Mouse (Mus musculus) large intestine, adult 2 months (tissue): ENCODE results near the gene Gm8947. TPM values are rescaled to one million over a fixed set of nuclear protein-coding genes. Genes with fewer than 3 reads are reported as not detected.
"Not testable (repeated sequence)": the region's sequence is repeated elsewhere in the genome, so short reads cannot be mapped to it uniquely, and the experiment has no call there.

Source experiments
- DNase-seq: peaks from one replicate; pipeline ENCODE4 v3.0.0-alpha.2; 2012; ENCODE audit warnings: low read depth, low spot score
- WGBS: fragments of 180-500 bp; shearing (Covaris S2); methylation state at CpG from one replicate; pipeline ENCODE4 v1.1.7; 2018; 5-methylcytosine and 5-hydroxymethylcytosine counted together
- polyA plus RNA-seq: library from polyadenylated mRNA; depleted of rRNA; stranded (reverse); fragments of >200 nt; gene quantifications from 2 replicates; pipeline ENCODE4 v1.2.3, GENCODE M21; 2012

The Gm8947 gene
- polyA plus RNA-seq, 1 experiment = 0.43 TPM

DNA sequence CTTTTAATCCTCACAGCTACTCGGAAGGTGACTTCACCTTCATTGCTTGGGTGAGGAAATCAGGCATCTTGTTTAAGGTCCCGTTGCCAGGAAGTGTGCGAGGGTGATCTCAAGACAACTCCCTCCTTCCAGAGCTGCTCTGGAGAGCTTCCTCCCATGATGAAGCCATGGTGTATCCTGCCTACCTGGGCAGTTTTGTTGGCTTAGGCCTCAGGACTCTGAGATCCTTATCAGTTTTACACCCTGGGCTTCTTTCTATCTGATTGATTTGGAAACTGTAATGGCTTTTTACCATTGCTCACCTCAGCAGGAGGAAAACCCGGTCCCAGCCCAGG, 14.3 kb upstream of the Gm8947 start:
- 12% methylated on average over 4 of the region's 4 CpGs for WGBS
- no peak for DNase-seq

DNA sequence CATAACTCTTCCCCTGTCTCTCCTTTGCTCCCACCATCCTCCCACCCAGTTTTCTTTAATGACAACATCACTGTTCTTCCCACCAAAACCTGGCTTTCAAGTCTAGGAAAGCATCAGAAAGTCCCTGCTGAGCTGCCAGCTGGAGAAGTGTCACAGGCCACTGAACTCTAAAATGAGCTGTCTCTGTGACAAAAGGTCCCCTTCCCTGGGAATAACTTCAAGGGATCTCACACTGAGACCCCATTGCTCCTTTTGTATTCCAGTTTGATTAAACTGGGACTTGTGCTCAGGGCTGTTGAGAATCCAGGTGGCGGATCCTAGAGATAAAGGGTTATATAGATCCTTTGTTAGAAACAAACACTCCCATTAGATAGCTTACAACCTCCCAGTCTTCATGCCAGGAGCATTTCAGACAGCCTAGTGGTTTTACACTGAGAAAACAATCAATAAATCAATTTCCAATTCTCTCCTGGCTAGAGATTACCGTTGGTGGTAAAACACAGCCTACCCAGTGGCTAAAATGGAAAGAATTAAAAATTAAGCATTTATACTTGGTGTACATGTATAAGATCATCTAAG, 13.6 kb upstream of the Gm8947 start:
- no peak for DNase-seq
- WGBS = 38% methylated on average over 2 of the region's 2 CpGs

DNA sequence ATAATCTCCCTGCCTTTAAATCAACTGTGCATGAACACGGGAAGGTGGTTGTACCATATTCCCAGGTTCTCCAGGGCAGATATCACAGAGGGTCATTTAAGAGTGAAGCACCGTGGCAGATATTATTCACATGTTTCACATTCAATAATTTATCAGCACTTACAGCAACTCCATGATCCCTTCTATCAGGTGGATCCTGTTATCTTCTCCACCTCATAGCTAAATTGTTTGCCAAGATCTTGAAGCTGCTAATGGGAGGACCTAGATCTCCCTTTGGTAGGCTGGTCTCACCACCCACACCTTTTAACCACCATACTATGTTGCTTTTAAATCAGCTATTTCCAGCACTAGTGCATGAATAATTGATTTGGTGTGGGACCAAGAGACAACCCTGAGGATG, 12.0 kb upstream of the Gm8947 start:
- WGBS = 92% methylated on average over 2 of the region's 2 CpGs
- no peak for DNase-seq

DNA sequence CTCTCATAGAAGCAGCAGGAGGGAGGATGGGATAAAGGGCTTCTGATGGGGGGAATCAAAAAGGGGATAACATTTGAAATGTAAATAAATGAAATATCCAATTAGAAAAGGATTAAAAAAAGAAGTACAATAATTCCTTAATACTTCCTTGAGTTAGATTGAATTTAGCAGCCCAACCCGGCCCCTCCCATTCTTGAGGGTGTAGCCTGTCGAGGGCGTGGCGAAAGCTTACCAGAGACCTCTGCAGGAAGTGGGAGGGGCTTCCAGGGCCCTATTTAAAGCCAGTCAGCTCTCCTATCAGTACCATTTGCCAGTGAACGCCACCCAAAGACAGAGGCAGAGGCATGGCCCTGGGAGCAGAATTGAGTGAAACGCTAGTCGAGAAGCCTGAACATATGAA, 9.9 kb upstream of the Gm8947 start, which contains the start of gene Gm47985:
TSS of gene Gm47985 (plus strand) at position 272 of the 400 bp plus-strand sequence.
- DNase-seq = not testable (repeated sequence)
- WGBS = 50% methylated on average over 1 of the region's 7 CpGs

DNA sequence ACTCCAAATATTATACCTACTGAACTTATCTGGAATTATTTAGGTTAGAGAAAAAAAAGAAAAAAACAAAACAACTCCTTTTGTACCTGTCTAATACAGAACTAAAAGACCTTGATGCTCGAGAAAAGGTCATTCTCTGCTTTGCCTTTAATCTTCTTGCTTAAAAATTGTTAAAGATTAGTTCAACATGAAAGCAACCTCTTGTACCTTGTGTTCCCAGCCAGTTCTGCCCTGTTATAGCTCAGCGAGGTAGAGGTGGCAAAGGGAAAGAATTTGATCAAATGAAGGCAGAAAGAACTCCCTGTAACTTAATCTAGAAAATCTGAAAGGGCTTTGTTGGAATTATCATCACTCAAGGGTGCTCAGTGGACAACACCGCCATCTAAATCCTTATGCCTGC, 6.0 kb upstream of the Gm8947 start:
- DNase-seq = not testable (repeated sequence)
- WGBS = 87% methylated on average over 3 of the region's 3 CpGs

DNA sequence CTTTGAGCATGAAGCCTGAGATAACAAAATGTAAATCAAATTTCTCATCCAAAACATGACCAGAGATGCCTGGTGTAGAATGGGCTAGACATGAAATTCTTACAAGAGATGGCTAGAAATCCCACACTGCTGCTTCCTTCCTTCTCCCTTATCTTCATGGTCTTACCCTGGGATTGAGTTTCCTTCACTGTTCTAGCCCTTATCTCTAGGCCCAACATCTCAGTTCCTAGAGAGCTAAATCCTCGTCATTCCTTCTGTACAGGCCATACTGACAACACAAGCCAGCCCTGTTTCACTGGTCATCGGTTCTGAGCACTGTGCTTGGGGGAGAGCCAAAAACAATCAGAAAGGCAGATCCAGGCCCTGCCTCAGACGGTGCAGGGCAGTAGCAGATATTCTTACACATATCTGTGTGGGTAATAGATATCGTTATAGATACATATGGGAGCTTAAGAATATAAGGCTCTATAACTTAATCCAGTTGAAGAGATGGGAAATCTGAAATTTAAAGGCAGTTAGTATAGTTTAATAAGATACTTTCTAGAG, 5.2 kb upstream of the Gm8947 start:
- 86% methylated on average over 4 of the region's 4 CpGs for WGBS
- DNase-seq = not testable (repeated sequence)

DNA sequence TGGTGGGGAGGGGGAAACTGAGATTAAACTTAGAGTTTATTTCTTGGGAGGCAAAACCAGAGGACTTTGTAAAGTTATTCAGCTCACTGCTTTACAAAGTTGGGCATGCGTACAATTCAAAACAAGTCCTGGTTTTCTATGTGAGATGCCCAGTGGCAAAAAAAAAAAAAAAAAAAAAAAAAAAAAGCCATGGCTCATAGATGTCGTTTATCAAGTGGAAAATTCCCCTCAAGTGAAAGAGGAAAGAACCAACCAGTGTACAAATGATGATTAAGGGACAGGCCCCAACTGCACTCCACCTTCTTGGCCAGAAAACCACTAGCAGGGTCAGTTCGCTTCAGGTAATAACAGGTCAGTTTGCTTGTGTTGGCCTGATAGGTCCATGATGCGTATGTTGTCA, 3.7 kb upstream of the Gm8947 start:
- no peak for DNase-seq
- WGBS = 84% methylated on average over 4 of the region's 4 CpGs

DNA sequence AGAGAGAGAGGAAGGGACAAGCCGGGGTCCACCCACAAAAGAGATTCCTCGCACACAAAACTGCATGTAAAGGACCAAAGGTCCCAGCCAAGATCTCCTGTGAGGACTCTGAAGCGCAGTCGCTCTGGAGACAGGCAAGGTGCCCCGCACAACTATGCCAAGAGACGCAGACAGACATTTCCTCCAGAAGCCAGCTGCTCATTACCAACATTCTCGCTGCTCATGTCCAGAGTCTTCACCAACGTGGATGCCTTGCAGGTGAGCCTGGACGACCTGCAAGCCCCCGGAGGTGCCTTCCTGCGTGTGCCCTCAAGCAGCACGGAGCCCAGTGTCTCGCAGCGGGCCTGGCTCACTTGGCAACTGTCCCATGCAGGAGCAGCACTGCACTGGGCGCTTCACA, 563 bp downstream of the Gm8947 start:
- 93% methylated on average over 15 of the region's 15 CpGs for WGBS
- not testable (repeated sequence) for DNase-seq

DNA sequence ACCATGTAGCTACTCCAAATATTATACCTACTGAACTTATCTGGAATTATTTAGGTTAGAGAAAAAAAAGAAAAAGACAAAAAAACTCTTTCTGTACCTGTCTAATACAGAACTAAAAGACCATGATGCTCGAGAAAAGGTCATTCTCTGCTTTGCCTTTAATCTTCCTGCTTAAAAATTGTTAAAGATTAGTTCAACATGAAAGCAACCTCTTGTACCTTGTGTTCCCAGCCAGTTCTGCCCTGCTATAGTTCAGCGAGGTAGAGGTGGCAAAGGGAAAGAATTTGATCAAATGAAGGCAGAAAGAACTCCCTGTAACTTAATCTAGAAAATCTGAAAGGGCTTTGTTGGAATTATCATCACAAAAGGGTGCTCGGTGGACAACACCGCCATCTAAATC, 3.8 kb downstream of the Gm8947 start:
- WGBS = 85% methylated on average over 4 of the region's 4 CpGs
- not testable (repeated sequence) for DNase-seq

DNA sequence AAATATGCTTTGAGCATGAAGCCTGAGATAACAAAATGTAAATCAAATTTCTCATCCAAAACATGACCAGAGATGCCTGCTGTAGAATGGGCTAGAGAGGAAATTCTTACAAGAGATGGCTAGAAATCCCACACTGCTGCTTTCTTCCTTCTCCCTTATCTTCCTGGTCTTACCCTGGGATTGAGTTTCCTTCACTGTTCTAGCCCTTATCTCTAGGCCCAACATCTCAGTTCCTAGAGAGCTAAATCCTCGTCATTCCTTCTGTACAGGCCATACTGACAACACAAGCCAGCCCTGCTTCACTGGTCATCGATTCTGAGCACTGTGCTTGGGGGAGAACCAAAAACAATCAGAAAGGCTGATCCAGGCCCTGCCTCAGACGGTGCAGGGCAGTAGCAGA, 4.5 kb downstream of the Gm8947 start:
- WGBS = 92% methylated on average over 3 of the region's 3 CpGs
- DNase-seq = not testable (repeated sequence)

DNA sequence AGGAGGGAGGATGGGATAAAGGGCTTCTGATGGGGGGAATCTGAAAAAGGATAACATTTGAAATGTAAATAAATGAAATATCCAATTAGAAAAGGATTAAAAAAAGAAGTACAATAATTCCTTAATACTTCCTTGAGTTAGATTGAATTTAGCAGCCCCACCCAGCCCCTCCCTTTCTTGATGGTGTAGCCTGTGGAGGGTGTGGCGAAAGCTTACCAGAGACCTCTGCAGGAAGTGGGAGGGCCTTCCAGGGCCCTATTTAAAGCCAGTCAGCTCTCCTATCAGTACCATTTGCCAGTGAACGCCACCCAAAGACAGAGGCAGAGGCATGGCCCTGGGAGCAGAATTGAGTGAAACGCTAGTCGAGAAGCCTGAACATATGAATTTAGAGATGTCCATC, 5.9 kb downstream of the Gm8947 start, which contains the start of gene Gm47995:
TSS of gene Gm47995 (plus strand) at position 329 of the 400 bp plus-strand sequence.
- WGBS = 43% methylated on average over 3 of the region's 4 CpGs
- not testable (repeated sequence) for DNase-seq

DNA sequence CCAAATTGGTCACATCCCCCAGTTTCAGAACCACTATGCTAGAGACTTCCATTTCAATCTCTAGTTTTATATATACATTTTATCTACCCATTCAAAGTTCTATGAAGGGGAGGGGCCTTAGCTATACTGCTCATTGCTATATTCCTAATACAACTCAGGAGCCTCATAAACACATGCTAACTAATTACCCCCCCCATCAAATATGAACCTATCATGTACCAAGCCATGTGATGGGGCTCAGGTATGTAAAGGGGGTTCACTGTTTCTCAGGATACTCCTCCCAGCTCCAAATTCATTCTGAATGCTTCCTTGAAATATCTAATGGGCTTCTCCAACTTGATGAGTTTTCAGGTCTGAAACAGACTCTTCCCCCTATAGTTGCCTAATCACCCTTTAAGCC, 8.4 kb downstream of the Gm8947 start:
- not testable (repeated sequence) for DNase-seq

DNA sequence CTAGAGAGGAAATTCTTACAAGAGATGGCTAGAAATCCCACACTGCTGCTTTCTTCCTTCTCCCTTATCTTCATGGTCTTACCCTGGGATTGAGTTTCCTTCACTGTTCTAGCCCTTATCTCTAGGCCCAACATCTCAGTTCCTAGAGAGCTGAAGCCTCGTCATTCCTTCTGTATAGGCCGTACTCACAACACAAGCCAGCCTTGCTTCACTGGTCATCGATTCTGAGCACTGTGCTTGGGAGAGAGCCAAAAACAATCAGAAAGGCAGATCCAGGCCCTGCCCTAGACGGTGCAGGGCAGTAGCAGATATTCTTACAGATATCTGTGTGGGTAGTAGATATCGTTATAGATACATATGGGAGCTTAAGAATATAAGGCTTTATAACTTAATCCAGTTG, 10.6 kb downstream of the Gm8947 start:
- DNase-seq = not testable (repeated sequence)
- WGBS = 64% methylated on average over 4 of the region's 5 CpGs

DNA sequence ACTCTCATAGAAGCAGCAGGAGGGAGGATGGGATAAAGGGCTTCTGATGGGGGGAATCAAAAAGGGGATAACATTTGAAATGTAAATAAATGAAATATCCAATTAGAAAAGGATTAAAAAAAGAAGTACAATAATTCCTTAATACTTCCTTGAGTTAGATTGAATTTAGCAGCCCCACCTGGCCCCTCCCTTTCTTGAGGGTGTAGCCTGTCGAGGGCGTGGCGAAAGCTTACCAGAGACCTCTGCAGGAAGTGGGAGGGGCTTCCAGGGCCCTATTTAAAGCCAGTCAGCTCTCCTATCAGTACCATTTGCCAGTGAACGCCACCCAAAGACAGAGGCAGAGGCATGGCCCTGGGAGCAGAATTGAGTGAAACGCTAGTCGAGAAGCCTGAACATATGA, 11.6 kb downstream of the Gm8947 start, which contains the start of gene 3110040M04Rik:
TSS of gene 3110040M04Rik (plus strand) at position 304 of the 400 bp plus-strand sequence.
- no CpG with 5 or more reads among the region's 6 CpGs for WGBS

DNA sequence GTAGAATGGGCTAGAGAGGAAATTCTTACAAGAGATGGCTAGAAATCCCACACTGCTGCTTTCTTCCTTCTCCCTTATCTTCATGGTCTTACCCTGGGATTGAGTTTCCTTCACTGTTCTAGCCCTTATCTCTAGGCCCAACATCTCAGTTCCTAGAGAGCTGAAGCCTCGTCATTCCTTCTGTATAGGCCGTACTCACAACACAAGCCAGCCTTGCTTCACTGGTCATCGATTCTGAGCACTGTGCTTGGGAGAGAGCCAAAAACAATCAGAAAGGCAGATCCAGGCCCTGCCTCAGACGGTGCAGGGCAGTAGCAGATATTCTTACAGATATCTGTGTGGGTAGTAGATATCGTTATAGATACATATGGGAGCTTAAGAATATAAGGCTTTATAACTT, 16.3 kb downstream of the Gm8947 start:
- 81% methylated on average over 4 of the region's 5 CpGs for WGBS

More for the DNA sequence above, 11.6 kb downstream of the Gm8947 start, which contains the start of gene 3110040M04Rik:
- DNase-seq = not testable (repeated sequence)

DNA sequence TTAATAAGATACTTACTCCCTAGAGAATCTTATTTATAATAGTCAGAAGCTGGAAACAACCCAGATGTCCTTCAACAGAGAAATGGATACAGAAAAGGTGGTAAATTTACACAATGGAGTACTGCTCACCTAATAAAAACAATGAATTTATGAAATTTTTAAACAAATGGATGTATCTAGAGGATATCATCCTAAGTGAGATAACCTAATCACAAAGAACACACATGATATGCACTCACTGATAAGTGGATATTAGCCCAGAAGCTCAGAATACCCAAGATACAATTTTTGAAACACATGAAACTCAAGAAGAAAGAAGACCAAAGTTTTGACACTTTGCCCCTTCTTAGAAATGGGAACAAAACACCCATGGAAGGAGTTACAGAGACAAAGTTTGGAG, 16.8 kb downstream of the Gm8947 start:
- not testable (repeated sequence) for DNase-seq

More for the DNA sequence above, 16.3 kb downstream of the Gm8947 start:
- not testable (repeated sequence) for DNase-seq

DNA sequence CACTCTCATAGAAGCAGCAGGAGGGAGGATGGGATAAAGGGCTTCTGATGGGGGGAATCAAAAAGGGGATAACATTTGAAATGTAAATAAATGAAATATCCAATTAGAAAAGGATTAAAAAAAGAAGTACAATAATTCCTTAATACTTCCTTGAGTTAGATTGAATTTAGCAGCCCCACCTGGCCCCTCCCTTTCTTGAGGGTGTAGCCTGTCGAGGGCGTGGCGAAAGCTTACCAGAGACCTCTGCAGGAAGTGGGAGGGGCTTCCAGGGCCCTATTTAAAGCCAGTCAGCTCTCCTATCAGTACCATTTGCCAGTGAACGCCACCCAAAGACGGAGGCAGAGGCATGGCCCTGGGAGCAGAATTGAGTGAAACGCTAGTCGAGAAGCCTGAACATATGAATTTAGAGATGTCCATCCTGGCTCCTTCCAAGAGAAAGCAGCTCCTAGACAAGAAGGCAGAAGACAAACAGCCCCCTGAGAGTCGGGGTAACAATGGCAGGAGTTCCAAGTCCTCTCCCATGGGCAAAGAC, 17.7 kb downstream of the Gm8947 start, which contains the start of gene Gm47996:
TSS of gene Gm47996 (plus strand) at position 308 of the 532 bp plus-strand sequence.
- 84% methylated on average over 5 of the region's 8 CpGs for WGBS
- not testable (repeated sequence) for DNase-seq

DNA sequence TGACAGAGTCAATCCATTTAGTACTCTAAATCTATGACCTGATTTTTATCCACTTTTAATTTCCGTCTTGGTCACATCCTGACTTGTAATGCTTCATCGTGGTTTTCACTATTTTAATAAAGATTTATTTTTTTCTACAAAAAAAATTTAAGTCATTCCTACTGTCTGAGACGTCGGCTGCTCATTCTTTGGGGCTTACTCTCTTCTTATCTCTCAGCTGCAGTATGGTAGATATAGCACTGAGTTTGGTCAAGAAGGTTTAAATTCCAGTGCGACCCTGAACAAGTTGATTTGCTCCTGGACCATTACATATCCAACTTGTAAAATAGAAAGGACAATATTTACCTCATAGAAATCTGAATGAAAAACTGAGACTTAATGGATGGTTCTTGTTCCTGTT, 19.5 kb downstream of the Gm8947 start:
- not testable (repeated sequence) for DNase-seq
- WGBS = 93% methylated on average over 5 of the region's 5 CpGs

DNA sequence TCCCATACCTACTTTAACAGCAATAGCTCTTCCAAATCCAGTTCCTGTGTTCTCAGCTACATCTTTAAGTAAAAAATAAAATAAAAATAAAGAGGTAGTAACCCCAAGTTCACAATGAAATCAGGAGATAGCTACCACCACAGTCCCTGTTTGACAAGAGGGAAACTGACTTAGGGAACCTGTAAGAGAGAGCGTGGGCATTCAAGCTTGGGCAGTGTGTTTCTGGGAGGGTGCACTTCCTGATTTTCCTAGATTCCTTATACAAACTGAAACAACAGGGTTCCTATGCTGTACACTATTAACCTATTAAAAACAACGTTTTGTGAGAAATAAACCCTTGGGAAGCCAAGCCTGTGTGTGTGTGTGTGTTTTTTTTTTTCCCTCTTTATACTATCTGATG, 22.7 kb downstream of the Gm8947 start:
- DNase-seq = no peak
- 42% methylated on average over 2 of the region's 2 CpGs for WGBS

DNA sequence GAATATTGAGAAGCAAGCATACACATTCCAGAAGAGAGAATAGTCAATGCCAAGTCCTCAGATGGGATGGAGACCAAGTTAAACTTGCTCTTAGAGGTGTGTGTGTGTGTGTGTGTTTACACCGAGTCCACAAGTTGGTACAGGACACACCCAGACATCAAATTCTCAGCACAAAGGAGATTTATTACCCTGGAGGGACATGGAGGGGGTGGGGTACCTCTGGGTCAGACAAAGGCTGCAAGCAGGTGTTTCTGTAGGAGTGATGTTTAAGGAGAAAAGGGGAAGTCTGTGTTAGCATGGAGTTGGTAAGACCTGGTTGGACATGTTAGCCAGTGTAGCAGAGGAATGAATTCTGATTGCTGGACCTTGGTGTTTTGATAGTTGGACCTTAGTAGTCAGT, 23.8 kb downstream of the Gm8947 start:
- DNase-seq = no peak
- 24% methylated on average over 1 of the region's 1 CpGs for WGBS

DNA sequence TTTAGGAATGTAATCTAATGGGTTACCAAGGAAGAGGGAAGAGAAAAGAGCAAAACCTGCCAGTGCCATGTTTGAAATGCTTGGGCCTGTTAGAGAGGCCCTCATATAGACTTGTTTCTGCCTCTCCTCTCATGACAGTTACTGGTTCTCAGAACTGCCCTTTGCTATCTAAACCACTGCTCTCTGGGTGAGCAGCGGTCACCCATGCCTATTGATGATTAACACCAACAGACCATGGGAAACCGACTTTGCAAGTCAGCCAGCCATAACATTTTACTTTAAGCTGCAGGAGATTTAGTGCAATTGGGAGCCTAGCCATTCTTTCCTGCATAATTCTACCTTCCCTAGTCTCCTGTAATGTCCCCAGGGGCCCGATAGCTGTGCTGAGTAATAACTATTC, 24.2 kb downstream of the Gm8947 start:
- 53% methylated on average over 3 of the region's 3 CpGs for WGBS
- no peak for DNase-seq
